Mouse (Mus musculus): Measurements from ENCODE around the gene AC170998.1.

- TF ChIP-seq CTCF (IDR thresholded peaks at IDR 0.05; ENCODE audit: low read depth) (no peak), EP300 (optimal IDR thresholded peaks at IDR 0.05) (no peak)
These were observed 29.2 kb upstream of the AC170998.1 start for GRCm38 (mm10) chr17:28696641-28697040.

Measured in stomach, postnatal 0 days (tissue).